8 mouse cellular contexts compared by ENCODE assay signal in the genomic region with DNA sequence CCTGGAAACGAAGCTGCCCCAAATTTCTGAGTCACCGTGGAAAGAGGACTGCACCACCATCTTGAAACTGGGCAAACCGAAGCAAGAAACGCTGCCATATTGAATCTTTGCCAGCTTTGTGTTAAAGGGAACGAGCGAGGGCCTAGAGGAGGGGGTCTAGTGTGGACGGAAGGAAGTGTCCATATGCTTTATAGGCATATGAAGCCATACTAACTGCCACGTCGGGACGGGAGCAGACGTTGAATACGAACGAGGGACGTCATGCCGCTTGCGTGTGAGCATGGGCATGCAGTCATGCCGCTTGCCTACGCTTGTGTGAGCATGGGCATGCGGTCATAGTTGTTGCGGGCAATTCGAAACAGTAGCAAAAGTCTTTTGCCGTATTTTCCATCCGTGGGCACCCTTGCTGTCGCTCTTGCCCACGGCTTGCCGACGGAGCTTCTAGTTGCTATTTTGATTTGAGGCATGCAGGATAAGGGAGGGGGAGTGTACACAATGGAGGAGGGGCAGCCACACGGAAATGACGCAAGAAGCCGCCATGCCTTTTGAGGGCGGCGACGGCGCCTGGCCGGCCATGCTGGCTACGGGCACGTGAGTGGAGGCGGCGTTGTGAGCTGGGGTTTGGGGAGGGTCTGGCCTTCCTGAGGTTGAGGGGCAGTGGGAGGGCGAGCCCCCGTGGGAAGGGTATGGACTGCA. TPM values are rescaled to one million over a fixed set of nuclear protein-coding genes. Genes with fewer than 3 reads are reported as not detected.
DNase-seq lines count a peak whose midpoint lies in the region; ATAC-seq and TF ChIP-seq lines count a peak whose summit lies in the region.

No protein-coding gene starts in this region.

- H3K27ac ChIP-seq in hindbrain, embryonic 16.5 days (ENCODE audit: low read depth, low read length): peak overlapping the region; percentile 99
- peak overlapping the region; percentile 99 for H3K27ac ChIP-seq in left cerebral cortex, adult 2 months

- H3K4me3 ChIP-seq in hindbrain, embryonic 16.5 days (ENCODE audit: low read length): peak overlapping the region; percentile 72
- peak overlapping the region; percentile 68 for H3K4me3 ChIP-seq in left cerebral cortex, adult 2 months

- peak overlapping the region; percentile 92 for H3K4me2 ChIP-seq in hindbrain, embryonic 16.5 days (ENCODE audit: low read length)

- DNase-seq in T-cell, adult 2 months (ENCODE audit: low spot score): peak; percentile 91
- peak; percentile 69 to 83 for DNase-seq in cerebellum, postnatal 4 days (ENCODE audit: low spot score in 2 of 2)
- DNase-seq in gastrocnemius, adult 18-20 months (ENCODE audit: low spot score): peak; percentile 92
- DNase-seq in left cerebral cortex, adult 2 months (ENCODE audit: extremely low spot score in 1 of 2, low spot score in 2 of 2): peak; percentile 87 to 89
- peak; percentile 89 to 93 for DNase-seq in right cerebral cortex, adult 2 months (ENCODE audit: low spot score in 2 of 2)
- DNase-seq in urinary bladder, postnatal 14 days (ENCODE audit: low spot score): peak; percentile 91

- peaks cover 22% of the 10 kb centered on the region for H3K36me3 ChIP-seq in hindbrain, embryonic 16.5 days (ENCODE audit: control insufficient read depth, insufficient read depth, low read length)

- H3K27me3 ChIP-seq in hindbrain, embryonic 16.5 days (replicated peaks; ENCODE audit: control insufficient read depth, insufficient read depth, low read length): no peaks in the 10 kb centered on the region

- peaks cover 30% of the 10 kb centered on the region for H3K4me1 ChIP-seq in hindbrain, embryonic 16.5 days (ENCODE audit: control insufficient read depth, insufficient read depth, low read depth, low read length)

- H3K9ac ChIP-seq in hindbrain, embryonic 16.5 days (ENCODE audit: low read depth, low read length): peak overlapping the region; percentile 82

- H3K9me3 ChIP-seq in hindbrain, embryonic 16.5 days (ENCODE audit: control insufficient read depth, low read length): no peaks in the 10 kb centered on the region

- no peak for TF ChIP-seq CTCF in left cerebral cortex, adult 2 months (IDR thresholded peaks at IDR 0.05)

- intact Hi-C loops in left cerebral cortex, adult 2 months (cut with DNase I): loop anchor here (1.0 to 10.0 kb wide), 3 partner anchors 31 to 275 kb away; partner anchors contain the start of genes Med25, Rpl13a and Rps11

- under 1% methylated on average over 41 of the region's 41 CpGs for WGBS in hindbrain, embryonic 16.5 days

- peak; percentile 74 for ATAC-seq in hindbrain, embryonic 16.5 days
- ATAC-seq in megakaryocyte, adult 5-6 weeks (ENCODE audit: poor library complexity, severe bottlenecking): peak; percentile 48

RNA-seq across cellular contexts. Expression of gene Tbc1d17, which starts 0.7 kb away (rescaled TPM):
- 10 to 100 TPM; 46.8 to 61.0 TPM for total RNA-seq in gastrocnemius, adult 18-20 months (2021)
- polyA plus RNA-seq in hindbrain, embryonic 16.5 days (2015; fragmentation: Nextera tagmentation; extraction: Ambion mirVana): 112 and 120 TPM in 2 replicates
- 10 to 100 TPM; 64.4 to 67.5 TPM for total RNA-seq in left cerebral cortex, adult 2 months (2021)
- 12.5 and 17.6 TPM in 2 replicates for total RNA-seq in megakaryocyte, adult 5-6 weeks (2015)
- total RNA-seq in megakaryocyte, adult 5-6 weeks (2017): 13.0 and 14.8 TPM in 2 replicates

RNA-seq across cellular contexts. Expression of gene Akt1s1, which starts 0.8 kb away (rescaled TPM):
- total RNA-seq in gastrocnemius, adult 18-20 months (2021): 100 to 1,000 TPM; 130 to 144 TPM
- 90.7 and 92.8 TPM in 2 replicates for polyA plus RNA-seq in hindbrain, embryonic 16.5 days (2015; fragmentation: Nextera tagmentation; extraction: Ambion mirVana)
- 10 to 100 TPM; 69.7 to 77.0 TPM for total RNA-seq in left cerebral cortex, adult 2 months (2021)
- 4.7 and 6.5 TPM in 2 replicates for total RNA-seq in megakaryocyte, adult 5-6 weeks (2015)
- total RNA-seq in megakaryocyte, adult 5-6 weeks (2017): 8.0 and 9.6 TPM in 2 replicates

RNA-seq across cellular contexts. Expression of gene Pnkp, which starts 7.4 kb away (rescaled TPM):
- 10 to 100 TPM; 19.2 to 20.2 TPM for total RNA-seq in gastrocnemius, adult 18-20 months (2021)
- 30.1 and 34.0 TPM in 2 replicates for polyA plus RNA-seq in hindbrain, embryonic 16.5 days (2015; fragmentation: Nextera tagmentation; extraction: Ambion mirVana)
- 10 to 100 TPM; 27.4 to 31.2 TPM for total RNA-seq in left cerebral cortex, adult 2 months (2021)
- total RNA-seq in megakaryocyte, adult 5-6 weeks (2015): 75.1 and 89.7 TPM in 2 replicates
- 109 and 129 TPM in 2 replicates for total RNA-seq in megakaryocyte, adult 5-6 weeks (2017)

RNA-seq across cellular contexts. Expression of gene Ptov1, which starts 20.0 kb away (rescaled TPM):
- total RNA-seq in gastrocnemius, adult 18-20 months (2021): 100 to 1,000 TPM; 143 to 148 TPM
- polyA plus RNA-seq in hindbrain, embryonic 16.5 days (2015; fragmentation: Nextera tagmentation; extraction: Ambion mirVana): 389 and 459 TPM in 2 replicates
- total RNA-seq in left cerebral cortex, adult 2 months (2021): 100 to 1,000 TPM; 273 to 290 TPM
- 21.3 and 29.0 TPM in 2 replicates for total RNA-seq in megakaryocyte, adult 5-6 weeks (2015)
- total RNA-seq in megakaryocyte, adult 5-6 weeks (2017): 5.9 and 8.7 TPM in 2 replicates

RNA-seq across cellular contexts. Expression of gene Atf5, which starts 33.1 kb away (rescaled TPM):
- total RNA-seq in gastrocnemius, adult 18-20 months (2021): 10 to 100 TPM; 62.4 to 99.0 TPM
- 2.7 and 2.9 TPM in 2 replicates for polyA plus RNA-seq in hindbrain, embryonic 16.5 days (2015; fragmentation: Nextera tagmentation; extraction: Ambion mirVana)
- 10 to 100 TPM; 23.1 to 23.4 TPM for total RNA-seq in left cerebral cortex, adult 2 months (2021)
- 2.1 and 2.6 TPM in 2 replicates for total RNA-seq in megakaryocyte, adult 5-6 weeks (2015)
- total RNA-seq in megakaryocyte, adult 5-6 weeks (2017): 1.9 and 5.3 TPM in 2 replicates

Comparison
In these comparisons a context has a peak if more than half of its experiments do, and no peak if none do; other contexts are left out.
1. Peak in every context shown above with its lines: DNase-seq, ATAC-seq, H3K4me3 ChIP-seq and H3K27ac ChIP-seq.
2. RNA of gene Akt1s1, which starts 0.8 kb away (total RNA-seq): 130 to 144 TPM in gastrocnemius, adult 18-20 months and 69.7 to 77.0 TPM in left cerebral cortex, adult 2 months; 4.7 to 9.6 TPM in megakaryocyte, adult 5-6 weeks; every median in the first group is over 4 times any median in the second.